Mouse (Mus musculus): Measurements from ENCODE around the gene Ifitm1. TPM values are rescaled to one million over a fixed set of nuclear protein-coding genes. Genes with fewer than 3 reads are reported as not detected.

Ifitm1 gene
- total RNA-seq (2021), result 1 to 10 TPM; 2.8 to 5.4 TPM

- DNase-seq, result no peak
- intact Hi-C loops (cut with DNase I), result loop anchor here (5.0 kb wide), 1 partner anchor 75 kb away; no protein-coding TSS in a partner anchor
Measured at GRCm38 (mm10) chr7:140966921-140967320, at the start of gene Ifitm1. Gene Ifitm1, plus strand, starts transcription at chr7:140967221.

GRCm38 (mm10) chr7:140919911-140920310 is 47.1 kb upstream of the Ifitm1 start:
- intact Hi-C loops (cut with DNase I), result no loop called here
- DNase-seq, result no peak

- no peak for DNase-seq
- intact Hi-C loops (cut with DNase I), result no loop called here
Measured at GRCm38 (mm10) chr7:140920418-140921029, 46.5 kb upstream of the Ifitm1 start, which contains the start of gene Nlrp6. Gene Nlrp6, plus strand, starts transcription at chr7:140920902.

- no peak for DNase-seq
- intact Hi-C loops (cut with DNase I), result no loop called here
Measured at GRCm38 (mm10) chr7:140921225-140921975, 45.6 kb upstream of the Ifitm1 start.

- intact Hi-C loops (cut with DNase I), result no loop called here
- DNase-seq, result peak; percentile 78
Measured at GRCm38 (mm10) chr7:140922398-140923069, 44.5 kb upstream of the Ifitm1 start.

GRCm38 (mm10) chr7:140923070-140923775 is 43.8 kb upstream of the Ifitm1 start:
- no peak for DNase-seq
- intact Hi-C loops (cut with DNase I), result no loop called here

GRCm38 (mm10) chr7:140927181-140927580 is 39.8 kb upstream of the Ifitm1 start:
- DNase-seq, result no peak
- intact Hi-C loops (cut with DNase I), result no loop called here

- DNase-seq, result no peak
- intact Hi-C loops (cut with DNase I), result no loop called here
Measured at GRCm38 (mm10) chr7:140938436-140938835, 28.6 kb upstream of the Ifitm1 start.

- DNase-seq, result no peak
- intact Hi-C loops (cut with DNase I), result no loop called here
Measured at GRCm38 (mm10) chr7:140938896-140939295, 28.1 kb upstream of the Ifitm1 start.

GRCm38 (mm10) chr7:140939669-140940171 is 27.3 kb upstream of the Ifitm1 start:
- intact Hi-C loops (cut with DNase I), result no loop called here
- no peak for DNase-seq

GRCm38 (mm10) chr7:140941222-140942051 is 25.6 kb upstream of the Ifitm1 start, which contains the start of gene Pgghg:
Gene Pgghg, plus strand, starts transcription at chr7:140941391.
- peak; percentile 84 for DNase-seq
- intact Hi-C loops (cut with DNase I), result no loop called here

- intact Hi-C loops (cut with DNase I), result no loop called here
- no peak for DNase-seq
Measured at GRCm38 (mm10) chr7:140942341-140942740, 24.7 kb upstream of the Ifitm1 start.

GRCm38 (mm10) chr7:140942811-140943210 is 24.2 kb upstream of the Ifitm1 start:
- no peak for DNase-seq
- intact Hi-C loops (cut with DNase I), result no loop called here

GRCm38 (mm10) chr7:140943356-140943755 is 23.7 kb upstream of the Ifitm1 start:
- DNase-seq, result no peak
- intact Hi-C loops (cut with DNase I), result no loop called here

- intact Hi-C loops (cut with DNase I), result no loop called here
- no peak for DNase-seq
Measured at GRCm38 (mm10) chr7:140944236-140944635, 22.8 kb upstream of the Ifitm1 start.

GRCm38 (mm10) chr7:140945247-140945646 is 21.8 kb upstream of the Ifitm1 start:
- intact Hi-C loops (cut with DNase I), result no loop called here
- no peak for DNase-seq

- intact Hi-C loops (cut with DNase I), result no loop called here
- DNase-seq, result no peak
Measured at GRCm38 (mm10) chr7:140946311-140946710, 20.7 kb upstream of the Ifitm1 start.

GRCm38 (mm10) chr7:140946980-140947379 is 20.0 kb upstream of the Ifitm1 start:
- intact Hi-C loops (cut with DNase I), result no loop called here
- no peak for DNase-seq

- intact Hi-C loops (cut with DNase I), result no loop called here
- no peak for DNase-seq
Measured at GRCm38 (mm10) chr7:140948161-140948560, 18.9 kb upstream of the Ifitm1 start.

GRCm38 (mm10) chr7:140949255-140949654 is 17.8 kb upstream of the Ifitm1 start:
- DNase-seq, result no peak

More at GRCm38 (mm10) chr7:140949255-140949654, 17.8 kb upstream of the Ifitm1 start:
- intact Hi-C loops (cut with DNase I), result no loop called here
